Comparison of ENCODE assay signal across 9 mouse cellular contexts in the genomic region with DNA sequence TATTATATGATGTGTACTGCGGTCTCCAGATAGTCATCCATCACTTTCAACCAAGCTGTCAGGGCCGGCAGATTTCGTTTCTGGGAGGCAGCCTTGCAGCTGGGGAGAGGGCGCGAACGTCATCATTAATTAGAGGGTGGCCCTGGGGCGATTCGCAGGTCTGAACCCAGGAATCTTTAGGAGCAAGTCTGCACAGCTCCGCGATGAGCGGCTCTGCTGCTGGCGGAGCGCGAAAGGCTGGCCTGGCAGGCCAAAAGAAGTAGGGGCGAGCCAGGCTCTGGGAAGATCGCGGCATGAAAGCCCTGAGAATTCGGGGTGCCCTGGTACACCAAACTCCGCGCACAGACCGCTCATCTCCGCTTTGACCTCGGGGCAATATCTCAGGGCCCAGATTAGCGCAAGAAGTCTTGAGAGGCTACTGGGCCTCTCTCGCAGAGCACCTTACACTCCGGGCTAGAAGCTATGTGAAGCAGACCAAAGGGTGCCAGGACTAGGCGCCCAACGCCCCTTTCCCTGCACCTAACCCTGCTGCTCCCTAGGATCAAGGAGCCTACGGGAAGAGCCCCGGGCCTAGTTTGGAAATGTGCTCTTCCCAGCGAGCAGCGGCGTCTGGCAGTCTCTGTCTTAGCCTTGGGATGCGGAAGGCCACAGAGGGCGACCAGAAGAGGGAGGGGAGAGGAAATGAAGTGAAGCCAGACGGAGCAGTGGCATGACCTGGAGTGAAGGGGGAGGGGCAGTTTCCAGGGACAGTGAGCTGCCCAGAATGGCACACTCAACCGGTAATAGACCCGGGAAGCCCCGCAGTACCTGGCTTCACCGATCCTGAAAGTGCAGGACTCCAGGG. TPM values are rescaled to one million over a fixed set of nuclear protein-coding genes. Genes with fewer than 3 reads are reported as not detected.
DNase-seq lines count a peak whose midpoint lies in the region; ATAC-seq and TF ChIP-seq lines count a peak whose summit lies in the region.
"Had no signal": no experiment of that assay in that cellular context is flagged by ENCODE, and none has a peak within 500 bp of the region (broad histone marks: within the 10 kb centered on the region; RNA-seq: fewer than 3 reads in every experiment).

No protein-coding gene starts in this region.

- peak overlapping the region; percentile 96 for H3K27ac ChIP-seq in heart, embryonic 16.5 days (ENCODE audit: low read length)
- H3K27ac ChIP-seq in small intestine, adult 2 months (ENCODE audit: insufficient read depth, low read depth, low read length): no peak overlapping the region

- H3K4me1 ChIP-seq in lung, adult 2 months (ENCODE audit: control insufficient read depth, insufficient read depth, low read length): 0 out of 2 replicates have a peak, but pooled peaks cover 3% of the 10 kb centered on the region
- H3K4me1 ChIP-seq in heart, embryonic 16.5 days (ENCODE audit: control insufficient read depth, insufficient read depth, low read length): peaks cover 28% of the 10 kb centered on the region
- H3K4me1 ChIP-seq in small intestine, adult 2 months (ENCODE audit: control insufficient read depth, insufficient read depth, insufficient read length, low read length): peaks cover 6% of the 10 kb centered on the region

- peak overlapping the region; percentile 86 for H3K9ac ChIP-seq in heart, embryonic 16.5 days (ENCODE audit: low read length)

- TF ChIP-seq POLR2A in lung, adult 2 months (IDR thresholded peaks at IDR 0.05; ENCODE audit: borderline replicate concordance, extremely low read depth, low read depth, low read length): no peak
- TF ChIP-seq POLR2A in small intestine, adult 2 months (IDR thresholded peaks at IDR 0.05; ENCODE audit: low read depth, low read length): no peak

- peak; percentile 29; the same call in 1 of the 2 replicates for ATAC-seq in heart, embryonic 16.5 days (replicated peaks; ENCODE audit: extremely low read depth, insufficient read depth, low FRiP score)

- no peak for TF ChIP-seq CTCF in lung, adult 2 months (IDR thresholded peaks at IDR 0.05; ENCODE audit: insufficient read depth, low read length)
- no peak for TF ChIP-seq CTCF in small intestine, adult 2 months (IDR thresholded peaks at IDR 0.05; ENCODE audit: extremely low read depth, insufficient read length, insufficient replicate concordance, low read depth, low read length)

- H3K36me3 ChIP-seq in heart, embryonic 16.5 days (ENCODE audit: control insufficient read depth, insufficient read depth): peaks cover 3% of the 10 kb centered on the region; the same call in 1 of the 2 replicates
- H3K36me3 ChIP-seq in small intestine, adult 2 months (ENCODE audit: control insufficient read depth, insufficient read depth, low read length): no peaks in the 10 kb centered on the region

- 4% methylated on average over 40 of the region's 40 CpGs for WGBS in lung, adult 2 months
- WGBS in heart, embryonic 16.5 days: 2% methylated on average over 40 of the region's 40 CpGs
- WGBS in small intestine, adult 2 months: 20% methylated on average over 40 of the region's 40 CpGs

- intact Hi-C loops in left cerebral cortex, postnatal 10 days (cut with DNase I): loop anchor here (5.0 to 10.0 kb wide), 3 partner anchors 621 to 1306 kb away; no protein-coding TSS in a partner anchor

- DNase-seq in lung, adult 2 months: no peak
- DNase-seq in lung, postnatal 36 days: no peak
- DNase-seq in kidney, postnatal 25 days: peak; percentile 51 to 66
- no peak for DNase-seq in gastrocnemius, postnatal 10 days
- no peak for DNase-seq in layer of hippocampus, adult 11-12 months (ENCODE audit: low spot score)
- no peak for DNase-seq in left cerebral cortex, postnatal 10 days (ENCODE audit: extremely low spot score in 1 of 2, low spot score in 2 of 2)

- H3K4me3 ChIP-seq in lung, adult 2 months (replicated peaks; ENCODE audit: extremely low read depth, low read depth, low read length): peak overlapping the region; percentile 32
- H3K4me3 ChIP-seq in heart, embryonic 16.5 days (ENCODE audit: low read length): peak overlapping the region; percentile 67
- peak overlapping the region; percentile 9; the same call in 1 of the 2 replicates for H3K4me3 ChIP-seq in small intestine, adult 2 months (ENCODE audit: low read depth, low read length)

- peak overlapping the region; percentile 74 for H3K4me2 ChIP-seq in heart, embryonic 16.5 days (ENCODE audit: low read depth, low read length)

- peaks cover 82% of the 10 kb centered on the region for H3K27me3 ChIP-seq in heart, embryonic 16.5 days (ENCODE audit: control insufficient read depth, insufficient read depth, low read length)
- H3K27me3 ChIP-seq in small intestine, adult 2 months (ENCODE audit: control insufficient read depth, insufficient read depth, low read length): peaks cover 48% of the 10 kb centered on the region

- H3K9me3 ChIP-seq in heart, embryonic 16.5 days (replicated peaks; ENCODE audit: control insufficient read depth, low read length): no peaks in the 10 kb centered on the region

RNA-seq across cellular contexts. Expression of gene Irx4, which starts 3.1 kb away (rescaled TPM):
- polyA plus RNA-seq in lung, adult 2 months (2012; rRNA removed): not detected in 2 replicates
- 42.2 and 50.2 TPM in 2 replicates for polyA plus RNA-seq in heart, embryonic 16.5 days (2015; fragmentation: Nextera tagmentation; extraction: Ambion mirVana)
- 0.34 TPM in 1 of 2 replicates, not detected in the other for polyA plus RNA-seq in small intestine, adult 2 months (2012; rRNA removed)
- not detected for total RNA-seq in gastrocnemius, postnatal 10 days (2021)
- not detected for total RNA-seq in left cerebral cortex, postnatal 10 days (2021)
- polyA plus RNA-seq: testis, adult 2 months had no signal

Comparison
In these comparisons a context has a peak if more than half of its experiments do, and no peak if none do; other contexts are left out.
1. DNase-seq: peak in kidney, postnatal 25 days (2 of 2); none in lung, adult 2 months (single experiment), lung, postnatal 36 days (single experiment), gastrocnemius, postnatal 10 days (single experiment), layer of hippocampus, adult 11-12 months (single experiment) and left cerebral cortex, postnatal 10 days (0 of 2).
2. H3K4me3 ChIP-seq: peak in every context shown above with its lines; median percentile 67 in heart, embryonic 16.5 days; 32 in lung, adult 2 months; 9 in small intestine, adult 2 months.
3. RNA of gene Irx4, which starts 3.1 kb away (polyA plus RNA-seq): 42.2 to 50.2 TPM in heart, embryonic 16.5 days; 0.34 TPM in small intestine, adult 2 months and not detected in lung, adult 2 months; every median in the first group is over 10 times any median in the second.